Mouse (Mus musculus): ENCODE measurements around the gene Pik3cb. TPM values are rescaled to one million over a fixed set of nuclear protein-coding genes. Genes with fewer than 3 reads are reported as not detected.

The Pik3cb gene
- polyA plus RNA-seq, 1 experiment from 2014 or later = 1.3 TPM

DNA sequence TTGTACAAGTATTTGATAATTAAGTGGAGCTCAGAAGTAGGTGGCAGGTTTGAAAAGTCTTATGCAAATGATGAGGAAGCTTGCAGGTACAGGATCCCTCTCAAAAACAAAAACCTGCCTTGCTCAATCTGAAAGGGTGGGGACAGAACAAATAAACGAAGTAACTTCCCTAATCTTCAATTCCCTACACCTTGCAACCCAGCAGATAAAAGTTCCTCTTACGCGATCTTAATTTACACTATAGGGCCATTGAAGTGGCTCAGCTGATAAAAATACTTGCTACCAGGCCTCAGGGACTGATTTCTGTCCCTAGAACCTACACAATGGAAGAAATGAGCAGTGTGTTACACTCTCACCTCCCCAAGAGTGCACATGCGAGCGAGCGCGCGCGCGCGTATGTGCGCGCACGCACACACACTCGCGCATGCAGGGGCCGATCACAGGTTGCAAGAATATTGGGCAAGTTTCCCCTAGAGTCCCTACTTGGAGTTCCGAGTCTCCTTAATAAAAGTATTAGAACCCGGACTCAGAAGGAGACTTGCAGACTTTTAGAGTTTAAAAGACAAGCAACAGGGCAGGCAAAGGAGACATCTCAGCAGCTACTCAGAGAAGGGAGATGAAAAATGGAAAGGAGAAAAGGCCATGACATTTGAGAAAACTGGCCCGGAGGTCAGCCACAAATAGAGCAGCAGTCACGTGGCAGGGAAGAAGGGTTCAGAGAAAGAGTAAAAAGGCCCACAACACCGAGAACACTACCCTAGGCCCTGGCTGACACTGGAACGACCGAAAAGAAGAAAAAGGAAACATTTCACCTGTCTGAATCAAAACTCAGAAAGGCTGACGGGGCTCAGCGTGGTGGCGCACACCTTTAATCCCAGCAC, 6.7 kb upstream of the Pik3cb start:
- no peak overlapping the region for H3K4me3 ChIP-seq (replicated peaks)
- no peak overlapping the region for H3K27ac ChIP-seq (replicated peaks)
- no peaks in the 10 kb centered on the region for H3K9me3 ChIP-seq (replicated peaks)
- no peaks in the 10 kb centered on the region for H3K27me3 ChIP-seq
- H3K9ac ChIP-seq = no peak overlapping the region
- H3K4me2 ChIP-seq (replicated peaks) = no peak overlapping the region
- no peaks in the 10 kb centered on the region for H3K4me1 ChIP-seq
- no peaks in the 10 kb centered on the region for H3K36me3 ChIP-seq
- 81% methylated on average over 27 of the region's 27 CpGs for WGBS
- no peak for ATAC-seq (ENCODE audit: insufficient number of reproducible peaks, low FRiP score, low TSS enrichment, low read depth)

- Histone ChIP-seq H3K27ac (replicated peaks) (no peak overlapping the region), H3K36me3 (no peaks in the 10 kb centered on the region), H3K9ac (no peak overlapping the region), H3K4me3 (replicated peaks) (no peak overlapping the region), H3K9me3 (replicated peaks) (no peaks in the 10 kb centered on the region), H3K27me3 (peaks cover 10% of the 10 kb centered on the region), H3K4me1 (0 out of 2 replicates have a peak, but pooled peaks cover 4% of the 10 kb centered on the region), H3K4me2 (replicated peaks) (no peak overlapping the region)
- no peak for ATAC-seq (ENCODE audit: insufficient number of reproducible peaks, low FRiP score, low TSS enrichment, low read depth)
- 44% methylated on average over 6 of the region's 6 CpGs for WGBS
Measured at GRCm38 (mm10) chr9:99145756-99146155, 5.3 kb upstream of the Pik3cb start.

GRCm38 (mm10) chr9:99144416-99144989, 4.1 kb upstream of the Pik3cb start:
- no peaks in the 10 kb centered on the region for H3K36me3 ChIP-seq
- peaks cover 10% of the 10 kb centered on the region for H3K27me3 ChIP-seq
- 0 out of 2 replicates have a peak, but pooled peaks cover 4% of the 10 kb centered on the region for H3K4me1 ChIP-seq
- no peaks in the 10 kb centered on the region for H3K9me3 ChIP-seq (replicated peaks)
- no peak overlapping the region for H3K9ac ChIP-seq
- H3K4me2 ChIP-seq (replicated peaks) = no peak overlapping the region
- 55% methylated on average over 7 of the region's 7 CpGs for WGBS
- H3K4me3 ChIP-seq (replicated peaks) = no peak overlapping the region
- ATAC-seq (ENCODE audit: insufficient number of reproducible peaks, low FRiP score, low TSS enrichment, low read depth) = no peak
- no peak overlapping the region for H3K27ac ChIP-seq (replicated peaks)

DNA sequence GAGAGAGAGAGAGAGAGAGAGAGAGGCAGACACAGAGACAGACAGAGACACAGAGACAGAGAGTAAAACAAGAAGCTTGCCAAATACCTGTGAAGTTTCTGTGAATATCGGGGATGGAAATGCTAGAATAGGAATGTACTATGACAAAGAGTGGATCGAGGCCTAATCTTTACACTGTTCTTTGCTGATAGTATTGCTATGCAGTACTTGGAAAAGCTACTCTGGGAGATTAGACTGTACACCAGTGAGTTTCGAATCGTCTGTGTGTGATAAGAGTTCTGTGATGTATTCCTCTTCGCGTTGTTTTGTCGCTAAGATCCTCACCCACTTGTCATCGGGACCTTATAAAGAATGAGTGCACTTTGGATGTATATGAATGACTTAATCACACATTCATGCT, 1.2 kb upstream of the Pik3cb start:
- H3K9ac ChIP-seq = no peak overlapping the region
- no peak overlapping the region for H3K4me3 ChIP-seq (replicated peaks)
- no peaks in the 10 kb centered on the region for H3K36me3 ChIP-seq
- 83% methylated on average over 8 of the region's 8 CpGs for WGBS
- no peak overlapping the region for H3K27ac ChIP-seq (replicated peaks)
- no peak for ATAC-seq (ENCODE audit: insufficient number of reproducible peaks, low FRiP score, low TSS enrichment, low read depth)
- H3K4me1 ChIP-seq = peaks cover 4% of the 10 kb centered on the region; the same call in 1 of the 2 replicates
- H3K9me3 ChIP-seq (replicated peaks) = no peaks in the 10 kb centered on the region
- H3K27me3 ChIP-seq = peaks cover 10% of the 10 kb centered on the region
- H3K4me2 ChIP-seq (replicated peaks) = no peak overlapping the region

GRCm38 (mm10) chr9:99141171-99141570, 750 bp upstream of the Pik3cb start:
- Histone ChIP-seq H3K4me3 (replicated peaks) (no peak overlapping the region), H3K27me3 (peaks cover 10% of the 10 kb centered on the region), H3K4me1 (peaks cover 4% of the 10 kb centered on the region; the same call in 1 of the 2 replicates), H3K9ac (no peak overlapping the region), H3K36me3 (no peaks in the 10 kb centered on the region), H3K27ac (replicated peaks) (no peak overlapping the region), H3K4me2 (replicated peaks) (peak overlapping the region; percentile 77), H3K9me3 (replicated peaks) (no peaks in the 10 kb centered on the region)
- 50% methylated on average over 3 of the region's 3 CpGs for WGBS
- no peak for ATAC-seq (ENCODE audit: insufficient number of reproducible peaks, low FRiP score, low TSS enrichment, low read depth)

DNA sequence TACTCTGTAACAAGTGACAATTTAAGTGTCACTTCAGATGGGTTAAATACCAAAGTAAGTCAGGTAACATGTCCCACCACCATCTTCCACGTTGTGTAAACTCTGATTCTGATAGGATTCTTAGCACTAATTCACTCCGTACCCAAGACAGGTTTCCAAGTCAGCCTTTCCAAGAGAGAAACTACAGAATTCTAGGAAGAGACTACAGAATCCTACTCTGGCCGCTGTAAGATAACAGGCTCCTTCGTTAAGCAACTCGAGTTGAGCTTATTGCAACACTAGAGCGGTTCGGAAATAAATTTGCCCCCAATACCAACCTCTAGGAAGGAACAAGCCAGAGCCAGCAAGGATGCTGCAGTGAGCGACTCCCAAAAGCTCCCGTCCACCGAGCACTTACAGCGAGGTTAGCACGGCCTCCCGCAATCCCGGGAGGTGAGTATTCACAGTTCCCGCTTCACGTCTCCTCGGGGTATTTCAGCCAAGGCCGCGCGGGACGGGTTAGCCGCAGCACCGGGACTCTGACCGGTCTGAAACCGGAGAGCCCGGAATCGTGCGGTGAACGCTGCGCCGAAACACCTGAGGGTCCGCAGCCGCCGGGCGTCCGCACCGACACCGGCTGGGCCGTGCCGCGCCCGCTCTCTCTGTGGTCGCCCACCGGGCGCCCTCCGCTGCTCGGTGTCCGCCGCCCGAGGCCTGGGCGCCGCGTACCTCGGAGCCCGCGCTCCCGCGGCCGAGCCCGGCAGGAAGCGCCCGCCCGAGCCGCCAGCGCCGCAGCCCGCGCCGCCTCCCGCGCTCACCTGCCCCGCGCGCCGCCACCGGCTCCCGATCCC, 1.0 kb downstream of the Pik3cb start:
- Histone ChIP-seq H3K4me3 (replicated peaks) (peak overlapping the region; percentile 88), H3K36me3 (no peaks in the 10 kb centered on the region), H3K9ac (peak overlapping the region; percentile 54), H3K9me3 (replicated peaks) (no peaks in the 10 kb centered on the region), H3K27me3 (peaks cover 10% of the 10 kb centered on the region), H3K27ac (replicated peaks) (peak overlapping the region; percentile 80), H3K4me2 (replicated peaks) (peak overlapping the region; percentile 77), H3K4me1 (peaks cover 4% of the 10 kb centered on the region; the same call in 1 of the 2 replicates)
- ATAC-seq (ENCODE audit: insufficient number of reproducible peaks, low FRiP score, low TSS enrichment, low read depth) = peak; percentile 70
- under 1% methylated on average over 71 of the region's 77 CpGs for WGBS

- Histone ChIP-seq H3K9ac (no peak overlapping the region), H3K27me3 (peaks cover 10% of the 10 kb centered on the region), H3K9me3 (replicated peaks) (no peaks in the 10 kb centered on the region), H3K36me3 (no peaks in the 10 kb centered on the region), H3K4me3 (replicated peaks) (no peak overlapping the region), H3K27ac (replicated peaks) (no peak overlapping the region), H3K4me2 (replicated peaks) (no peak overlapping the region), H3K4me1 (peaks cover 4% of the 10 kb centered on the region; the same call in 1 of the 2 replicates)
- no peak for ATAC-seq (ENCODE audit: insufficient number of reproducible peaks, low FRiP score, low TSS enrichment, low read depth)
- WGBS = 78% methylated on average over 5 of the region's 5 CpGs
Measured at GRCm38 (mm10) chr9:99137301-99137700, 3.1 kb downstream of the Pik3cb start.

GRCm38 (mm10) chr9:99131951-99132470, 8.4 kb downstream of the Pik3cb start:
- Histone ChIP-seq H3K9ac (no peak overlapping the region), H3K36me3 (no peaks in the 10 kb centered on the region), H3K9me3 (replicated peaks) (no peaks in the 10 kb centered on the region), H3K27ac (replicated peaks) (no peak overlapping the region), H3K4me3 (replicated peaks) (no peak overlapping the region), H3K4me2 (replicated peaks) (no peak overlapping the region), H3K27me3 (no peaks in the 10 kb centered on the region), H3K4me1 (no peaks in the 10 kb centered on the region; the same call in 1 of the 2 replicates)
- ATAC-seq (ENCODE audit: insufficient number of reproducible peaks, low FRiP score, low TSS enrichment, low read depth) = no peak
- 33% methylated on average over 3 of the region's 3 CpGs for WGBS

DNA sequence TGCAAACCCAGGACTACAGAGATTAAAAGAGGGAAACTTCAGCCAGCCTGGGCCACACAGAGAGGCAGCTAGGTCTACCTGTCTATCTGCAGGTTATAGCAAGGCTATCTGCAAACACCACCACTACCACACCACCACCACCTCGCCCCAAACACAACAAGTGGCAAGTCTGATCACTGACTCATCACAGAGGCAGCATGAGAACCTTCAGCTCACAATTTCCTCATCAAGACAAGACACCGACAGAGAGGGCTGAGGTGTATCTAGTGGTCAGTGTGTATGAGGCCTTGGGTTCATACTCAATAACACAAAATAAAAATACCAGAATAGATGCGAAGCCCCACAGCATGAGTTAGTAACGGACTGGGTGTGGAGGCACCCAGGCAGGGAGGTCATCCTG, 9.3 kb downstream of the Pik3cb start:
- H3K27me3 ChIP-seq = no peaks in the 10 kb centered on the region
- no peaks in the 10 kb centered on the region for H3K36me3 ChIP-seq
- ATAC-seq (ENCODE audit: insufficient number of reproducible peaks, low FRiP score, low TSS enrichment, low read depth) = no peak
- H3K9ac ChIP-seq = no peak overlapping the region
- H3K27ac ChIP-seq (replicated peaks) = no peak overlapping the region
- 81% methylated on average over 4 of the region's 4 CpGs for WGBS
- no peak overlapping the region for H3K4me3 ChIP-seq (replicated peaks)
- no peaks in the 10 kb centered on the region for H3K9me3 ChIP-seq (replicated peaks)
- H3K4me2 ChIP-seq (replicated peaks) = no peak overlapping the region
- H3K4me1 ChIP-seq = no peaks in the 10 kb centered on the region; the same call in 1 of the 2 replicates

- Histone ChIP-seq H3K27ac (replicated peaks) (no peak overlapping the region), H3K4me1 (no peaks in the 10 kb centered on the region; the same call in 1 of the 2 replicates), H3K27me3 (no peaks in the 10 kb centered on the region), H3K9ac (no peak overlapping the region), H3K9me3 (replicated peaks) (no peaks in the 10 kb centered on the region), H3K4me3 (replicated peaks) (no peak overlapping the region), H3K4me2 (replicated peaks) (no peak overlapping the region), H3K36me3 (no peaks in the 10 kb centered on the region)
- ATAC-seq (ENCODE audit: insufficient number of reproducible peaks, low FRiP score, low TSS enrichment, low read depth) = no peak
- WGBS = 36% methylated on average over 7 of the region's 7 CpGs
Measured at GRCm38 (mm10) chr9:99127578-99127977, 12.8 kb downstream of the Pik3cb start.

DNA sequence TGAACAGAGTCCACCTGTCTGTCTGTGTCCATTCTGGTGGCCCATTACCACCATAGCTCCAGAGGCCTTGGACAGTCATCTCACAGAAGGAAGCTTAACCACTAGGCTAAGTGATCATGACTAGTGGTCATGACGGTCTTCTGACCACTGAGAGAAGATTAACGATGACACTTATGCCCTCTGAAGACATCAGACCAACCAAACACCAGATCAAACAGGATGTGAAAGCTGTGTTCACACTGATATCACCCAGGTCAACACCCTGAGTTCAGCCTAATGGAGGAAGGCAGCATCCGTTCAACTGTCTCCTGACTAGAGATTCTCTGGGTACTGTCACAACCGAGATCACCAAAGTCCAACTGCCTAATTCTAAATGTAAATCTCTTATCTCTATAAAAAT, 17.7 kb downstream of the Pik3cb start:
- Histone ChIP-seq H3K9me3 (replicated peaks) (no peaks in the 10 kb centered on the region), H3K4me1 (no peaks in the 10 kb centered on the region), H3K9ac (no peak overlapping the region), H3K27ac (replicated peaks) (no peak overlapping the region), H3K27me3 (no peaks in the 10 kb centered on the region), H3K4me3 (replicated peaks) (no peak overlapping the region), H3K36me3 (no peaks in the 10 kb centered on the region), H3K4me2 (replicated peaks) (no peak overlapping the region)
- WGBS = 90% methylated on average over 4 of the region's 4 CpGs
- no peak for ATAC-seq (ENCODE audit: insufficient number of reproducible peaks, low FRiP score, low TSS enrichment, low read depth)

Data from embryonic facial prominence, embryonic 15.5 days (tissue).